Mouse (Mus musculus): ENCODE results near the gene Asb5.
A peak's percentile ranks its signal among the peaks of the same experiment; 100 is the strongest.
"Not testable (repeated sequence)": the region's sequence is repeated elsewhere in the genome, so short reads cannot be mapped to it uniquely, and the experiment has no call there.

The Asb5 gene

GRCm38 (mm10) chr8:54541331-54541730, 12.0 kb downstream of the Asb5 start:
- no peak for DNase-seq

DNA sequence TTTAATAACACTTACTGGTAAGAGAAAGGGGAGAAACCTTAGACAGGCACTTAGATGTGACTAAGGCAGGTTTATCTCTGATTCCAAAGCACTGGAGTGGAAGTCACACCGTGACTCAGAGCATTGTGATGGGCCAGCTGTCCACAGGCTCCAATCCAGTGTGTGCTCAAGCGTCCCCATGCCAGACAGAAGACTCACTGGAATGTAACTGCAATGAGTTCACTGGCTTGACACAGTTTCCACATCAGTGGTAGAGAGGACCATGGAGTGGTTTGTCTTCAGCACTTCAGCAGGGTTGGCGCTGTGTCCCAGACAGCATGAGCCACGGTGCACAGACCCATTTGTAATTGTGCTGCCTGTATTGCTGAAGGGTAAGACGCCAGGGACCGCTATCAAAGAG, 19.0 kb downstream of the Asb5 start:
- no peak for DNase-seq

DNA sequence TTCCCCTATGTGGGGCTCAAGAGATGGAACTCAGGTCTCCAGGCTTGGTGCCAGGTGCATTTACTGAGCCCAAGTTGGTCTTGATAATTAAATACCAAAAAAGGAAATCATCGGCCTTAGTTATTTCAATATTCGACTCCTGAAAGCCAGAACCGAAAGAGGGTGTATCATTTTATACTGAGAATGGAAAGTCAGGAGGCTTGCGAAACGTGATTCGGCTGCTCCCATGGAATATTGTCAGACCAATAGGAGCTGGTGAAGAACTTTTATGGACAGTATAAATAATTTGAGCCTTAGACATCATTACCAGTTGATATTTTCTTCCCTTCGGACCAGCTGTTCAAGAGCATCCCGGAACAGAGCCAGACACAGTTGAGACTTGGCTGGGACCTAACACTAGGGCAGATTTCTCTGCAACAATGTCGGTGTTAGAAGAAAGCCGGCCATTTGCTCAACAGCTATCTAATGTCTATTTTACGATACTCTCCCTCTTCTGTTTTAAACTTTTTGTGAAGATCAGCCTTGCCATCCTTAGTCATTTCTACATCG, 20.7 kb downstream of the Asb5 start:
- DNase-seq, result no peak

GRCm38 (mm10) chr8:54554921-54555320, 25.5 kb downstream of the Asb5 start:
- DNase-seq, result no peak

DNA sequence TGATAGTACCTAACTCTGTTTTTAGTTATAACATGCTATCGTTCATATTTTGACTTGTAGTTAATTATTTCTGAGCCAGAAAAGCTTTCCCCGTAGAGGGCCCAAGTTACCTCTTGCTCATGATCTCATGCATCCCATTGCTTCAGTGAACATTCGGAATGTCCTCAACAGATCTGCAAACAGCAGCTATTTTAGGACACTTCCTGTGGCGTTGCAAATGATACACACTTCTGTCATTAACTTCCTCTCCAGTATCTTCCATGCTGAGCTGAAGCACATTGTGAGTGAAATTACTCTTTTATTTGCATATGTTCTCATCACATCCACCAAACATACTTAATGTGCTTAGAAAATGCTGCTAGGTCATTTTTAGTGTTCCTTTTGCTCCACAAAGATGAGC, 32.8 kb downstream of the Asb5 start:
- DNase-seq, result no peak

- DNase-seq, result no peak
These were observed 35.8 kb downstream of the Asb5 start for GRCm38 (mm10) chr8:54565181-54565580.

DNA sequence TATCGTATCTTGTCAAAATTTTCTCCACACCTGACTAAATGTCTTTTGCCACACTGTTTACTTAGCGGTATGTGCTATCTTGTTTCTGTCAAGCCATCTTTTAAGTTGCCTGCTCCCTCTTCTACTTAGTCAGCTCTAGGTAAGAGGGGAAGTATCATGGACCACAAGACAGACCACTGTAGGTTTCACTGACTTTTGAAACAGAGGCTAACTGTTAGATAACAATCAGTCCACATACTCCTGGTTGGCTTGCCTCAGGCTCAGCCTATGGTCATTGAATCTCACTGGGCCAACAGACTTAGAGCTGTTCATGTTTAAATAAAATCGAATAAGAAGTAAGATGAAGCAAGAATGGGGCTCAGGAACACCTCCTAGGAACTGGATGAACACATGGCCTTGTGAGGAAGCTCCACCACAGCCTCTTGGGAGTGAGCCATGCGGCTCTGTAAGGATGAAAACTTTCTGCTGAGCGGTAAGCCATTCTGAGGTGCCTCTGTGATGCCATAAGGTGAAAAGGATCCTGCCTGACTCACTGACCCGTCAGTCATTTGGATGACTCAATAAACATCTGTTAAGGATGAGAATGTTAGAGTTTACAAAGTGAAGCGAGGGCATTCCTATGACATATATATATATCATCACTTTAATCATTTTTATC, 36.4 kb downstream of the Asb5 start:
- no peak for DNase-seq

DNA sequence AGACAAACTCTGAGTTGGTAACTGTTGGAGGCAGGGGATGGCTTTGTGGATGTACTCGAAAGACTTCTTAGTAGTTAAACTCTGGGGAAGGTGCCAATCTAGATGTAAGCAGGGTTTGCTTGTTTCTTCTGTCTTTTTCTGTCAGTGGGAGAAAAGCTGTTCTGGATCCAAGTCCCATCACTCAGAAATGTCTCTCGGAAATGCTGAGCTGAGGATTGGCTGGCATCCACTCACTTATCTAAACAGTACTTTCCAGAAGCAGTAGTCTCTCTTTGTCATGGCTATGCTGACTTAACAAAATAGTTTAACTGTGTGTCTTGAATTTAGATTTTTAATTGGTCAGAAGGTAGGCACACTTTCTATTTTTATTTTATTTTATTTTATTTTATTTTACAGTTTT, 37.8 kb downstream of the Asb5 start:
- no peak for DNase-seq

- no peak for DNase-seq
These were observed 41.5 kb downstream of the Asb5 start for GRCm38 (mm10) chr8:54570618-54571609.

GRCm38 (mm10) chr8:54581436-54581835, 52.1 kb downstream of the Asb5 start:
- no peak for DNase-seq

- DNase-seq, result no peak
These were observed 53.5 kb downstream of the Asb5 start for GRCm38 (mm10) chr8:54582886-54583285.

DNA sequence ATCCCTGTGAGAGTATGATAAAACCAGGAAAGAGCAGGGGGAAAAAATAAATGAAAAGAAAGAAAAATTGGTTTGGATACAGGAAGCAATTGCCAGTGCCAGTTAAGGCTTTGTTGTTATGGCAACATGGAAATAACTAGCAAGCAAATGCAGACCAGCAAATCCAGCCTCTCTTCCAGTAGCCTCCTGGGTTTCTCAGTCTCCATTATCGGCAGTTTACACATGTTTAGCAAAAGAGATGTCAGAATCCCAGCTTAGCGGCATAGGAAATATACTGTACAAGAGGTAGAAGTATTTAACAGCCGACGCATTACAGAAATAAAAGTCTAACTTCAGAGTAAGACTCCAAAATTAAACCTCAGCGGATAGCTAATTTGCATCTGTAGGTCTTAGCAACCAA, 65.3 kb downstream of the Asb5 start:
- DNase-seq, result no peak

DNA sequence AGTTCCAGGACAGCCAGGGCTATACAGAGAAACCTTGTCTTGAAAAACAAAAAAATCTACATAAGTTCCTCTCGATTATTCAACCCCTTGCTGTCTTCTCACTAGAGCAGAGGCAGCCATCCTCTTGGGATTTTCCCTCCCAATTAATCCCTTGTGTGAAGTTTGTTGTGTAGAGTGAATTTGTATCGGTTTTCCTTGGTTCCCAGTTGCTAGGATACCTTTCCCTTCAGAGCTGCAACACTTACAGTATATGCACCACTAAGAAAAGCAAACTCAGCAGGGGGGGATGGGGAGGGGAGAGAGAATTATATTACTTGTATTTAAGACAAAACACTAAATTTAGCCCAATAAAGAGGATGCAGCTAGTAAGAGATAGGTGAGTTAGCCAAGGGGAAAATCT, 66.7 kb downstream of the Asb5 start:
- no peak for DNase-seq

- no peak for DNase-seq
These were observed 67.6 kb downstream of the Asb5 start for GRCm38 (mm10) chr8:54596940-54597339.

GRCm38 (mm10) chr8:54597386-54597785, 68.0 kb downstream of the Asb5 start:
- no peak for DNase-seq

- DNase-seq, result peak in 1 of 2 experiments; percentile 38
These were observed 71.4 kb downstream of the Asb5 start, which contains the start of gene Spata4 for GRCm38 (mm10) chr8:54600671-54601251. Gene Spata4 (plus strand): TSS chr8:54600781.

- DNase-seq, result no peak
These were observed 74.1 kb downstream of the Asb5 start for GRCm38 (mm10) chr8:54603440-54603839.

GRCm38 (mm10) chr8:54609336-54609735, 80.0 kb downstream of the Asb5 start:
- no peak for DNase-seq

DNA sequence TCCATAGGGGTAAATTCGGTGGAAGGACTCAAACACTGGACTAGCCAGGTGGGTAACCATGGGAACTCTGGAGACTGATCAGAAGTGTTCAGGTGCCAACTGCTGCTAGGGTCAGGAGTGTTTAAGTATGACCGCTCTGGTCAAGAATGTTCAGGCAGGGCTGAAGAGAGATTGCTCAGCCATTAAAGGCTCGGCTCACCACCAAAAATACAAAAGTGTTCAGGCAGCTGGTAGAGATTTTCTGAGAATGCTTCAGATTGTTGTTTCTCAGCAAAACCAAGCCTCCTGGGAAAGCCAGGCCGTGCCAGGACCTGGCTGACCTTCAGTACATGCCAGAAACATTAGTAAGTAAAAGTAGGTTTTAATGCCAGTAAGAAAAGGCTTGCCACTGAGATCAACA, 80.9 kb downstream of the Asb5 start:
- peak in 1 of 2 experiments; percentile 39 for DNase-seq

DNA sequence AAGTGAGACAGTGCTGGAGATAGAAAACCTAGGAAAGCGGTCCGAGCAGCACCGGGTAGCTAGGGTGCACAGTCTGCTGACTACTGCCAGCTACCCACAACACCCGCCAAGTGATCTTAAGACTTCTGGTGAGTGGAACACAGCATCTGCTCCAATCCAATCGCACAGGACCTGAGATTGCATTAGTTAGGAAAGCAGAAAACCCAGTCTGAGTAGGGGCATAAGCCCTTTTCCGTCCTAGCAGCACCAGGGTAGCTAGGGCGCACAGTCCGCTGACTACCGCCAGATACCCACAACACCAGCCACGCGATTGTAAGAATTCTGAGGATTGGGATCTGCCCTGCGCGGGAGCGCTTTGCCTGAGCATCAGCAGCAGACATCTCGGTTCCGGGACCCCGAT, 87.3 kb downstream of the Asb5 start:
- DNase-seq, result not testable (repeated sequence)

All from kidney, postnatal 25 days (tissue).